Mouse (Mus musculus): Measurements from ENCODE around the gene Rnf38. TPM values are rescaled to one million over a fixed set of nuclear protein-coding genes. Genes with fewer than 3 reads are reported as not detected.

Rnf38 gene
- polyA plus RNA-seq, 1 experiment from 2014 or later: 16.1 TPM

DNA sequence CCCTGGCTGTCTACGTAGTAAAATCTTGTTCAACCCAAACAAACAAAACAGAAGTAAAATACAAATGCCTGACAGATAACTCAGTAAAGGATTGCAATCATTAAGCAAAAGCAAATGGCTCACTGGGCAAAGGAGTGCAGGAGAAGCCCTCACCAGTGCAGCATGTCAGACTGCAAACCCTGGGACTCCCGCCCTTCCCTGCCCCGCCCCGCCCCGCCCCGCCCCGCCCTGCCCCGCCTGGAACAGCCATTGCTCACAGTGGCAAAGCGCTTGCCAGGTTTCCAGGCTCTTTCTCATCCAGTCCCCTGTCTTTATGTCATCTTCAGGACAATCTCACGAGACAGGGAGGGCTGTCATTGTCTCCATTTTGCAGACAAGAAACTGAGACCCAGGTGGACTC is 16.1 kb upstream of the Rnf38 start:
- H3K4me1 ChIP-seq: 0 out of 2 replicates have a peak, but pooled peaks cover 6% of the 10 kb centered on the region
- H3K27me3 ChIP-seq (replicated peaks): no peaks in the 10 kb centered on the region
- no peaks in the 10 kb centered on the region for H3K9me3 ChIP-seq
- no peak for ATAC-seq (ENCODE audit: insufficient read depth, low FRiP score, low read depth)
- H3K36me3 ChIP-seq: no peaks in the 10 kb centered on the region
- H3K27ac ChIP-seq: no peak overlapping the region
- H3K4me3 ChIP-seq (replicated peaks): no peak overlapping the region
- no peak overlapping the region for H3K9ac ChIP-seq
- 3% methylated on average over 8 of the region's 10 CpGs for WGBS
- peak overlapping the region; percentile 27; the same call in 1 of the 2 replicates for H3K4me2 ChIP-seq

DNA sequence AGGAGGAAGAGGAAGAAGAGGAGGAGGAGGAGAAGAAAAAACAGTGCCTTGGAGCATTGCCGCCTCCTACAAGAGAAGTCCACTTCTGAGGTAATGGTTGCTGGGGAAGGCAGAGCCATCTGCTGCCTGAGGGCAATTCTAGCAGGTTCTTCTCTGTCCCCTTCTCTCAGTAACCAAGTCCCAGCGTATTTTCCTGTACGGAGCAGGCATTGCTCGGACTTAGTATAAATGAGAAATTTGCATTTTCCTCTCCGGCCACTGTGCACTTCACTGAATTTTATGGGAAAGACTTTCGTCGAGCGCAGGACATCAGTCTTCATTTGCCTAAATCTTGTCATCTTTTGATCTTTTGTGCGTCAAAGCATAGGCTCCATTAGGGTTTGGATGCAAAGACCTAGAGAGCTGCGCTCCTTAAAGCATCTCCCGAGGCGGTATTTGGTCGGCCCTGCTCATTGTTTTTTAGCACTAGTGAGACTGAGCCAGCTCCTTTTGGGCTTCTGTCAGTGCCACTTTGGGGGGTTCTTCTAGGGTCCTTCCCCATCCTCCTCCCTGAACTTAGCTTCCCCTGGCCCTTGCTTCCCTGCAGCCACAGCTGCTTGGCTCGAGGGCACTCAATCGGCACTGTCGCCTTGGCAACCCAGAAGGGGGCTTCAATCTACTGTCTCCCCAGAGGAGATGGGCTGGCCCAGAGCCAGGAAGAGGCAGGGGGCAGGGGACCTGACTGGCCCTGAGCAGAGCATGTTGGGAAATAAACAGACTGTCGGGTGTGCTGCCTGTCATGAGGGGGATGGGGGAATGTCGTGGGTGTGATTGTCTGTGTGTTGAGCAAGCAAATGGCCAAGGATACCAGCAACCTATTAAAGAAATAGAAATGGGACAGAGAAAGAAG is 13.7 kb upstream of the Rnf38 start:
- no peak overlapping the region for H3K4me3 ChIP-seq (replicated peaks)
- H3K27me3 ChIP-seq (replicated peaks): no peaks in the 10 kb centered on the region
- no peak for ATAC-seq (ENCODE audit: insufficient read depth, low FRiP score, low read depth)
- H3K9ac ChIP-seq: no peak overlapping the region
- H3K4me2 ChIP-seq: no peak overlapping the region
- no peaks in the 10 kb centered on the region for H3K36me3 ChIP-seq
- WGBS: 16% methylated on average over 18 of the region's 18 CpGs
- 0 out of 2 replicates have a peak, but pooled peaks cover 6% of the 10 kb centered on the region for H3K4me1 ChIP-seq
- H3K9me3 ChIP-seq: no peaks in the 10 kb centered on the region
- no peak overlapping the region for H3K27ac ChIP-seq

DNA sequence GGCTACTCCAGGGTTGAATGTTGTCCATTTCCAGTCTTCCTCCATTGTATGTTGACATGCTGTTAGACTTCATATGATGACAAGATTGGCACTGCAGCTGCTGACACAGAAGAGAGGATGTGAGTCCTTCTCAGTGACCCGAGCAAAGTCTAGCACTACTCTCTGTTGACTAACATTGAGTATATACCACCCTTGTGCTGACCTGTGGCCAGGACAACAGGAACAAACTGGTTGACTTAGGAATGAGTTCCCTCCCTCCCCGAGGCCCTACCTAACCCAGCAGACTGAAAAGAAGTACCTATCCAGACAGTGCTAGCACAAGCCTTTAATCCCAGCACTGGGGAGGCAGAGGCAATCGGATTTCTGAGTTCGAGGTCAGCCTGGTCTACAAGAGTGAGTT is 12.7 kb upstream of the Rnf38 start:
- no peaks in the 10 kb centered on the region for H3K9me3 ChIP-seq
- no peak overlapping the region for H3K9ac ChIP-seq
- H3K27ac ChIP-seq: no peak overlapping the region
- peak; percentile 27; the same call in 1 of the 2 replicates for ATAC-seq (ENCODE audit: insufficient read depth, low FRiP score, low read depth)
- H3K36me3 ChIP-seq: no peaks in the 10 kb centered on the region
- H3K4me1 ChIP-seq: 0 out of 2 replicates have a peak, but pooled peaks cover 6% of the 10 kb centered on the region
- H3K27me3 ChIP-seq (replicated peaks): no peaks in the 10 kb centered on the region
- no peak overlapping the region for H3K4me2 ChIP-seq
- WGBS: 79% methylated on average over 4 of the region's 4 CpGs
- H3K4me3 ChIP-seq (replicated peaks): no peak overlapping the region

GRCm38 (mm10) chr4:44241638-44242037 is 8.0 kb upstream of the Rnf38 start:
- Histone ChIP-seq H3K9ac (no peak overlapping the region), H3K36me3 (no peaks in the 10 kb centered on the region), H3K4me3 (replicated peaks) (no peak overlapping the region), H3K9me3 (no peaks in the 10 kb centered on the region), H3K4me2 (no peak overlapping the region), H3K27ac (no peak overlapping the region), H3K4me1 (no peaks in the 10 kb centered on the region), H3K27me3 (replicated peaks) (no peaks in the 10 kb centered on the region)
- WGBS: 67% methylated on average over 4 of the region's 4 CpGs
- ATAC-seq (ENCODE audit: insufficient read depth, low FRiP score, low read depth): no peak

DNA sequence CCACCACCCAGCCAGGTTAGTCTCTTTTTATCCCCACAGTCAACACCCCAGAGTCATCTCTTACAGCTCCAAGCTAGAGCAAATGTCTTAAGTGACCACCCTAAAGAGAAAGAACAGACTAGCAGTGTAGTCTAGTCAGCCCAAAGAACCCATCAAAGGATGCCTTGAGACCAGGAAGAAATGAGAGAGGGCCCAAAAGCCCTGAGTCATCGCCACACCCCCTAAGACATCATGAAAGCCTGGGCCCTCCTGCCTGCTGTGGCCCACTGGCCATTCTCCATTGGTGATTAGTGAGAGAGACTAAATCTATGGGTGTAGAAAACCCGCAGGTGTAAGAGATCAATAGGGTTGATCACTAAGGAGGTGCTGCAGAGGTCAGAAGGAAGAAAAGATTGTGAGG is 2.4 kb upstream of the Rnf38 start:
- Histone ChIP-seq H3K9me3 (no peaks in the 10 kb centered on the region), H3K36me3 (no peaks in the 10 kb centered on the region), H3K9ac (no peak overlapping the region), H3K4me3 (replicated peaks) (no peak overlapping the region), H3K27ac (no peak overlapping the region), H3K4me1 (peaks cover 4% of the 10 kb centered on the region; the same call in 1 of the 2 replicates), H3K4me2 (no peak overlapping the region), H3K27me3 (replicated peaks) (no peaks in the 10 kb centered on the region)
- 88% methylated on average over 2 of the region's 2 CpGs for WGBS
- no peak for ATAC-seq (ENCODE audit: insufficient read depth, low FRiP score, low read depth)

DNA sequence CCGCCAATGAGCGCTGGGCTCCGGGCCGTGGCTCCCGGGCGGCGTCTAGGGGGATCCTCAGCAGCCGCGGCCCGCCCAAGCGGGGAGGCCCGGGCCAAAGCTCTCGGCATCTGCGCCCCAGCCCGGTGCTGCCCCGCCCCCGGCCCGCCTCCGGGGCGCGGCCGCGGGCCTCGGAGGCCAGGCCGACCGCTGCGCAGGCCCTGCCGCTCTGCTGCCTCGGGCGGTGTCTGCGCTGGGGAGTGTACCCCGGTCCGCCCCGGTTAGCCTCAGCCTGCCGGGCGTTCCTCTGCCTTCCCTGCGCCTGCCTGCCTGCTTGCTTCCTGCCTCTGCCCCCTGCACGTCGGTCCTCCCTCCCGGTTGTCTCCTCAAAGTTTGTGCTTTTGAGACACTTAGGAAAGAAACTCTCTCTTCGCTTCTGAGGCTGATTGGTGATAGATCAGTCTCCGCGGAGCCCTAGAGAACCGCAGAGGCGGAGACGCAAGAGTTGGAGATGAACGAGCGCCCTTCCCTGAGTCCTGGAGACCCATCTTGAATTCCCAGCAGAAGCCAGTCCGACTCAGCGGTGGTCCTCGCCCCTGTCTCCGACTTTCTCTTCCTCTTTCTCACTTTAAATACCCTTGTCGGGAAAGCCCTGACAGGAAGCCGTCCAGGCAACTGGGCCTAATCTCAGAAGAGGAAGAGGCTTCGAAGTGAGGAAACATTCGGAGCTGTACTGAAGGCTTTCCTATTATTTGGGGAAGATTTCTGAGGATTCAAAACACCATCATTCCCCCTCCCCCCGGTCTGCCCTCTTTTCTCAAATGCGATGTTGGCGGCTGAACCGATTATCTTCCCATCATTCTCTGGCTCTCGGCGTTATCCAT is 646 bp upstream of the Rnf38 start:
- under 1% methylated on average over 50 of the region's 62 CpGs for WGBS
- peak overlapping the region; percentile 73 for H3K4me3 ChIP-seq (replicated peaks)

GRCm38 (mm10) chr4:44232771-44233712 is 547 bp downstream of the Rnf38 start:
- Histone ChIP-seq H3K27ac (peak overlapping the region; percentile 83), H3K27me3 (replicated peaks) (no peaks in the 10 kb centered on the region), H3K4me3 (replicated peaks) (peak overlapping the region; percentile 73), H3K4me2 (peak overlapping the region; percentile 81), H3K9ac (peak overlapping the region; percentile 80), H3K4me1 (peaks cover 4% of the 10 kb centered on the region; the same call in 1 of the 2 replicates), H3K9me3 (no peaks in the 10 kb centered on the region), H3K36me3 (no peaks in the 10 kb centered on the region)
- under 1% methylated on average over 57 of the region's 68 CpGs for WGBS
- ATAC-seq (ENCODE audit: insufficient read depth, low FRiP score, low read depth): peak; percentile 3; the same call in 1 of the 2 replicates

More for the DNA sequence above, 646 bp upstream of the Rnf38 start:
- ATAC-seq (ENCODE audit: insufficient read depth, low FRiP score, low read depth): peak; percentile 99
- peak overlapping the region; percentile 53; the same call in 1 of the 2 replicates for H3K9ac ChIP-seq
- peak overlapping the region; percentile 81 for H3K4me2 ChIP-seq
- H3K27me3 ChIP-seq (replicated peaks): no peaks in the 10 kb centered on the region
- no peaks in the 10 kb centered on the region for H3K9me3 ChIP-seq
- H3K36me3 ChIP-seq: no peaks in the 10 kb centered on the region
- peaks cover 4% of the 10 kb centered on the region; the same call in 1 of the 2 replicates for H3K4me1 ChIP-seq
- peak overlapping the region; percentile 95 for H3K27ac ChIP-seq

DNA sequence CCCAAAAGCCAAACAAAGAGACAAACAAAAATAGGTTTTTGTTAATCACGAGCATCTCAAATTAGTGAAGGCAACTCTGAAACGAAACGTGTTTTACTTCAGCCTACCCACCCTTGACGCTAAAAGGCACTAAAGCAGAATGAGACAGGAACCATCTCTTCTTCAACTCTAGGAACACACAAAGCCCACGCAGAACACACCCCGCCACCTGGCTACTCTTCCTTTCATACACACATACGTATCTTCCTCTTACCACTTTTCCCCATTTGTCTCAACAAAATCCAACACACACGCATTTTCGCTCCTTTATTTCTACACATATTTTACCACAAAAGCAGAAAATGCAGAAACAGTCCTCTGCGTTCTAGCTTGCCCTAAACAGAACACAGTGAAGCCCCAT is 8.5 kb downstream of the Rnf38 start:
- H3K27ac ChIP-seq: no peak overlapping the region
- WGBS: 88% methylated on average over 10 of the region's 10 CpGs
- no peak for ATAC-seq (ENCODE audit: insufficient read depth, low FRiP score, low read depth)
- H3K4me2 ChIP-seq: no peak overlapping the region
- no peaks in the 10 kb centered on the region for H3K9me3 ChIP-seq
- no peak overlapping the region for H3K4me3 ChIP-seq (replicated peaks)
- H3K27me3 ChIP-seq (replicated peaks): no peaks in the 10 kb centered on the region
- H3K36me3 ChIP-seq: no peaks in the 10 kb centered on the region
- H3K9ac ChIP-seq: no peak overlapping the region
- H3K4me1 ChIP-seq: no peaks in the 10 kb centered on the region

DNA sequence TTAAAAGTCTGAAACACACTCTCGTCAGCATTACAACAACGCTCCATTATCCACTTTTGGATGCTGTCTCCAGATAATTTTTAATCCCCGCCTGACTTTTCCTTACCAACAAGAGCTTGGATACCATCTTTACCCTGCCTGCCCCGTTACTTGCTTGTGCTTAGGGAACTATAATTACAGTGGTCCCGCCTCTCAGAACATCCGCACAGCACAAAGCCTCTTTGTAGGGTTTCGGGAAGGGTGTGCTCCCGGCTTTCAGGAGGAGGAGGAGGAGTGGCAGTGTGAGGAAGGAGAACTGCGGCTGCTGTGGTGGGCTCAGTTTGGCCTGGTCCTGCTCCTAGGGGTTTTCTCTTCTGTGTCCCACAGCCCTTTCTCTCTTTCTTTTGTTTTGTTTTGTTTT is 9.4 kb downstream of the Rnf38 start:
- H3K9me3 ChIP-seq: no peaks in the 10 kb centered on the region
- 56% methylated on average over 9 of the region's 9 CpGs for WGBS
- H3K4me2 ChIP-seq: no peak overlapping the region
- no peak overlapping the region for H3K4me3 ChIP-seq (replicated peaks)
- ATAC-seq (ENCODE audit: insufficient read depth, low FRiP score, low read depth): no peak
- no peak overlapping the region for H3K9ac ChIP-seq
- no peak overlapping the region for H3K27ac ChIP-seq
- no peaks in the 10 kb centered on the region for H3K36me3 ChIP-seq
- no peaks in the 10 kb centered on the region for H3K4me1 ChIP-seq
- H3K27me3 ChIP-seq (replicated peaks): no peaks in the 10 kb centered on the region

DNA sequence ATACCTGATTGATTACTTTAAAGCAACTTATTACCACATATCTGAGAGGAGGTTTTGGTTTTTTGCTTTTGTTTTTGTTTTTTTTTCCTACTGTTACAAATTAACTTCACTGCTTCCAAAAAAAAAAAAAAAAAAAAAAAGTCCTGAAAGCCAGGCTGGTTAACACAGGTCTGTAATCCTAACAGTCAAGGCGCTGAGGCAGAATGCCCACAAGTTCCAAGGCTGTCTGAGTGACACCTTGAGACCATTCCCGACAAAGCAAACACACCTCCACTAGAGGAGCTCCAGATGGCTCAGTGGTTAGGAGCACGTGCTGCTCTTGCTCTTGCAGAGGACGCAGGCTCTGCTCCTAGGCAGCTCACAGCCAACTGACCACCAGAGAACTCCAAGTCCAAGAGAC is 10.1 kb downstream of the Rnf38 start:
- no peak overlapping the region for H3K9ac ChIP-seq
- no peaks in the 10 kb centered on the region for H3K4me1 ChIP-seq
- H3K4me3 ChIP-seq (replicated peaks): no peak overlapping the region
- no peaks in the 10 kb centered on the region for H3K36me3 ChIP-seq
- no peaks in the 10 kb centered on the region for H3K9me3 ChIP-seq
- no peak overlapping the region for H3K27ac ChIP-seq
- H3K4me2 ChIP-seq: no peak overlapping the region
- WGBS: 55% methylated on average over 4 of the region's 4 CpGs
- no peaks in the 10 kb centered on the region for H3K27me3 ChIP-seq (replicated peaks)
- no peak for ATAC-seq (ENCODE audit: insufficient read depth, low FRiP score, low read depth)

DNA sequence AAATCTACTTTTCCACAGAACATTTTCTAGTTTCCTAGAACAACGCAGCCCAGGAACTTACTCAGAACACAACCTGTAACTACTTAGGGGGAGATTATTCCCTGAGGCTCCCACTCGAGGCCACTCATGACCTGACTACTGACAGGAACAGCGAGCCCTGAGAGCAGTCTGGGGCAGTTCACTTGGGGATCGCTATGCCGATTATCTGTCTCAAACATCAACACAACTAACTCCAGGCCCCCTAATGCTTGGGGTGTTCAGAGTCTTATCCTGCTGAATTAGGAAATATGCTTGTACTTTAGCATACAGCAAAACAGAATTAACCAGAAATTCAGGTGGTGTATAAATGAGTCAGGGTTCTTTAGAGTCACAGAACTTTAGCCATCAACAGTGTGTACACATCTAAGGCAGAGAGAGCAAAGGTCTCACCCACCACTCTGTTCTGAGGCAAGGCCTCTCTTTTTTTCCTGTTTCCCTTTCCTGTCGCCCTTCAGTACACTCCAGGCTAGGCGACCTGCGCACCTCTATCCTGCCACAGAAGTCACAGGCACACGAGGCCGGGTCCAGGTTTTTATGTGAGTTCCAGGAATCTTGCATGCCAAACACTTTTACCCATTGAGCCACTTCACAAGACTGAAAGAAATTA is 16.7 kb downstream of the Rnf38 start:
- Histone ChIP-seq H3K36me3 (no peaks in the 10 kb centered on the region), H3K4me1 (no peaks in the 10 kb centered on the region), H3K4me3 (replicated peaks) (no peak overlapping the region), H3K9ac (no peak overlapping the region), H3K27ac (no peak overlapping the region), H3K27me3 (replicated peaks) (no peaks in the 10 kb centered on the region), H3K4me2 (no peak overlapping the region), H3K9me3 (no peaks in the 10 kb centered on the region)
- peak; percentile 77; the same call in 1 of the 2 replicates for ATAC-seq (ENCODE audit: insufficient read depth, low FRiP score, low read depth)
- 53% methylated on average over 10 of the region's 10 CpGs for WGBS

Data from stomach, embryonic 15.5 days (tissue).